Mouse (Mus musculus) R1 (cell line): ENCODE results near the gene Lman1l.
A peak's percentile ranks its signal among the peaks of the same experiment; 100 is the strongest.

Experiments
- DNase-seq: peaks from one replicate; pipeline ENCODE4 v3.0.0-alpha.2; 2018; ENCODE audit warnings: low read depth, low spot score

Gene Lman1l

DNA sequence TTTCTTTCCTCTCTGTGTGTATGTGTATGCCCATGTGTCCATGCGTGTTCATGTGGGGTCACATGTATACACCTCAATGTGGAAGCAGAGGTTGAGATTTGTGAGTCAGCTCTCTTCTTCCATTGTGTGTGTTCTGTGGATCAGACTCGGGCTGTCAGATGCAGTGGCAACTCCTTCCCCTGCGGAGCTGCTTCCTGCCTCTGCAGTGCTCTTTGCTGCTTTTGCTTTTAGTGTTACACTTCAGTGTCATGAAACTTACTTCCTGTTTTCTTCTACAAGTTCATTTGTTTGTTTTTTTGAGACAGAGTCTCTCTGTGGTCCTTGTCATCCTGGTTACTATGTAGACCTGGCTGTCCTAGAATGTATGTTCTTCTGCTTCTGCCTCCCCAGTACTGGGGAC, 35.6 kb downstream of the Lman1l start:
- DNase-seq: no peak

DNA sequence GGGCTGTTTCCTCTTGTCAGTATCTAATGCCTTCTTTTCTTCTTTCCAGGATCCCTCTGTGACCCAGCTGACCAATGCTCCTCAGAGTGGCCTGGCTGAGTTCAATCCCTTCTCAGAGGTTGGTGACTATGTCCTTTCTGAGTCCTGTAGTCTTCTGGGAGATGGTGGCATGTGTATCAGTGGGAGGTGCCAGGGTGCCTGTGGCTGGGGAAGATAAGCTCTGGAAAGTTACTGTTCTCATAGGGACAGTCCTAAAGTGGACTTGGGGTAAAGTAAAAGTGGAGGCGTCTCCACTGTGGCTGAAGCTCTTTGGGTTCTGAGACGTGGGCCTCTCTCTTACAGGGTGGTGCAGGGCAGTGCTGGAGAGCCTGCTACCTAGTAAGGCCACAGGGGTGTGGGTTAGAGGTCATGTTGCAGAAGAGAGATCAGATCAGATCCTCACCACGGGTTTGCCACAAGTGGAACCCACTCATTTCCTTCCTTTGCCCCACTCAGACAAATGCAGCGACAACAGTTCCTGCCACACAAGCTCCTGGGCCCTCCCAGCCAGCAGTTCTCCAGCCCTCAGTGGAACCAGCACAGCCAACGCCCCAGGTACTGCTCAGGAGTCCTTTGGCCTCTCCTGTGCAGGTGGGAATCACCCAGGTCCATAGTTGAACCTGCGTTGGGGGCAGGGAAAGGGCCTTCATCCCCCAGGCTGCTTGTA, 43.3 kb downstream of the Lman1l start:
- DNase-seq: no peak

DNA sequence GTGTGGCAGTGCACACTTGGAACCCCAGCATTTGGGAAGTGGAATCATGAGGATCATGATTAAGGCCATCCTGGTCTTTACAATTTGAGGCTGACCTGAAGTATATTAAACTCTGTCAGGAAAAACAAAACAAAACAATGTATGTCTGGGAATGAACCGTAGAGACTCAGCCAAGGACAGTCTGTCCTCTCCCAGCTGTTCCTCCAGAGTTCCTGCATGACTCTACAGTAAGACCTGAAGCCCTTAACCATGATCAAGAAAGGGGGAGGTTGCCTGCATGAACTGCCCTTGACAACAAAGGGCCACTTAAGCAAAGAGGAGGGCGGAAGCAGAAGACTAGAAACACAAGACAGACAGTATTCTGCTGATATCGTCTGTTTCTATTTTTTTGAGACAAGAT, 45.0 kb downstream of the Lman1l start:
- DNase-seq: no peak

DNA sequence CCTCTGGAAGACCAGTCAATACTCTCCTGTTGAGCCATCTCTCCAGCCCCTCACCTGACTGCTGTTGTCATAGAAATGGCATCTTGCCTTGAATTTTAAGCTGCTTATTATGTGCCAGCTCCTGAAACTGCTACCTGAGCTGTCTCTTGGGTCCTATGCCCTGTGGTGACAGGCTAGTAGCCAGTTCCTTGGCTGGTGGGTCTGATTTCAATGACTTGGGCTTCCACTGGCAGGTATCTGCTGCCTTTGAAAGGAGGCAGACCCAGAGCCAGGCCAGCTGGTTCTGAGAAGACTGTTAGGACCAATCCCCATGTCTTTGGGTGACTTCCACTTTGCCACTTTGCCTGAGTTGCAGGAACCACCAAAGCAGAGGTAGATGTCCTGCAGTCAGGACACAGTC, 46.2 kb downstream of the Lman1l start:
- no peak for DNase-seq

DNA sequence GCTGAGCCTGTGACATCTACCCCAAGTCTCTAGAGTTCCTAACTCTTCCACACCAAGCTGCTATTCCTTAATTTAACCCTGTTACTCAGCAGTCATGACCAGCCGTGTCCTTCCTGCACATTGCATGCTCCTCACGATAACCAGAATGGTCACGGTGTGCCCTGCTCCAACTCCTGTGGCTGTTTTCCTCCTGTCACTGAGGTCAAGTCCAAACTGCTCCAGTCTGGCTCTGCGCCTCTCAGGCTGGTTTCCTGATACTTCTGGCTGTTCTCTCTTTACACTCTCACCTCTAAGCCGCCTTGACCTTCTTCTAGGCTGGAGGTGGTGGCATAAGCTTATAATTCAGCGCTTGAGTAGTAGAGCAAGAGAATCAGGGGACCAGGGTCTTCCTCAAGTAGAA, 52.1 kb downstream of the Lman1l start:
- no peak for DNase-seq

GRCm38 (mm10) chr9:57566846-57567245, 53.7 kb downstream of the Lman1l start:
- peak; percentile 85 for DNase-seq

- DNase-seq: no peak
Observed at GRCm38 (mm10) chr9:57565741-57566221, 54.8 kb downstream of the Lman1l start.

DNA sequence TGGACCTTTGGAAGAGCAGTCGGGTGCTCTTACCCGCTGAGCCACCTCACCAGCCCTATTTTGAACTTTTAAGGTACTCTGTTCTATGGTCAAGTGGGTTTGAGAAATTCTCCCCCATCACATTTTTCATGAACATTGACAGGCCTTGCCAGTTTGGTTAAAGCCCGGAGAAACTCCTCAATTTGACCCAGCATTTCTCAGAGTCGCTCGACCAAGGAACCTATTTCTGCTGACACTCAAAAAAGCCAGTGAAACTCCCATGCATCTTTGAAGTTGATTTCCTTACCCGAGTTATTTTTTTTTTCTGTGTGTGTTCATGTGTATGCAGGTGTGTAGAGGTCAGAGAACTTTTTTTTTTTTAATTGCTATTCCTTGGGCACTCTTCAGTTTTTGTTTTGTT, 56.0 kb downstream of the Lman1l start:
- no peak for DNase-seq

DNA sequence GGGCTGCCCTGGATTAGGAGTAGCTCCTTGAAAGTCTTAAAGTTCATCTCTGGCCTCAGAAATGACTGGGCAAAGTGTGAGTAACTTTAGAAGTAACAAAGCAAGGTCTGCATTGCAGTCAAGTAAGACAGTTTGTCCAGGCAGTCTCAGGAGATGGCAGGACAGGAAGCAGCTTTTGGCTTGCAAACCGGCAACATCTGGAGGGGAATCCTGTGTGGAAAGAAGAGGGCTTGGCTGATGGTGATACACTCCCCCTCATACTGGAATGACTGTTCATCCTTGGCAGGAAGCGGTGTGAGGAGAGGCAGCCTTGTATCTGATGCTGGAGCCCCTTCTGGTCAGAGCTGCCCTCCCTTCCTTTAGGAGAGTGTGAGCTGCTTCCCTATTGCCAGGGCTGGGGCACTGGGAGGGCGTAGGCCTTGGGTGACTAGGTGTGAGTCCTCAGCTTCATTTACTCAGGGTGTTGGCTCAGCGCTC, 57.6 kb downstream of the Lman1l start:
- DNase-seq: no peak

GRCm38 (mm10) chr9:57561711-57562099, 58.9 kb downstream of the Lman1l start:
- DNase-seq: no peak

GRCm38 (mm10) chr9:57560861-57561710, 59.5 kb downstream of the Lman1l start, which contains the start of gene Scamp2:
Gene Scamp2 (plus strand): TSS chr9:57560943.
- DNase-seq: peak; percentile 98

DNA sequence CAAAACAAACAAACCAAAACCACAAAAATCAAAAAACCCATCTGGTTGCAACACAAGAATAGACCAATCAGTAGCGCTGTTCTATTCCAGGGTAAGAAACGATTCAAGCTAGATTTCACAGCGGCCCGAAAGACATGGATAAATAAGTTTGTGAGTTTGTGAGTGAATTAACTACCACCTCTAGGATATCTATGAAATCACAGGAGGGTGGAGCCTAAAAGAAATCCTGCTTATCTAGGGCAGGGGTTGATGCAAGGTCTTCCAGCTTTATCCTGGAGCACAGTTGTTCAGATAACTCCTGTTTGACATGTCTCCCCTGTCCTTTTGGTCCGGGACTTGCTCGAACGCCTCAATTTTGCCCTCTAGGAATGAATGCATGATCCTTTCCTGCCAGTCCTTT, 60.3 kb downstream of the Lman1l start:
- no peak for DNase-seq

GRCm38 (mm10) chr9:57559568-57559967, 61.0 kb downstream of the Lman1l start:
- DNase-seq: no peak

GRCm38 (mm10) chr9:57558625-57559024, 61.9 kb downstream of the Lman1l start:
- DNase-seq: no peak

- no peak for DNase-seq
Observed at GRCm38 (mm10) chr9:57557215-57557614, 63.4 kb downstream of the Lman1l start.
